Mouse (Mus musculus) kidney, embryonic 14.5 days (tissue): ENCODE results near the gene Vmn1r122. TPM values are rescaled to one million over a fixed set of nuclear protein-coding genes. Genes with fewer than 3 reads are reported as not detected.
"Not testable (repeated sequence)": the region's sequence is repeated elsewhere in the genome, so short reads cannot be mapped to it uniquely, and the experiment has no call there.

Source experiments
- ATAC-seq: fragments of 200-750 bp; cut with Nextera tagmentation; 2 replicates; pipeline ENCODE4 v1.8.0; 2017; ENCODE audit warnings: moderate number of reproducible peaks, mild to moderate bottlenecking, moderate TSS enrichment, moderate library complexity; ENCODE audit not compliant: low FRiP score, low TSS enrichment
- H3K27ac ChIP-seq: fragments of 300-500 bp; sonication (generic); 2 replicates; pipeline ENCODE4 v1.5.1; 2014; ENCODE audit warnings: low read depth, mild to moderate bottlenecking, low read length, moderate library complexity, mixed read lengths
- H3K27me3 ChIP-seq: fragments of 300-500 bp; sonication (generic); 2 replicates; pipeline ENCODE4 v1.6.1; 2014; ENCODE audit warnings: mild to moderate bottlenecking, low read length; ENCODE audit not compliant: control insufficient read depth, insufficient read depth
- H3K36me3 ChIP-seq: fragments of 300-500 bp; sonication (generic); 2 replicates; pipeline ENCODE4 v1.6.1; 2014; ENCODE audit warnings: low read length, mixed read lengths; ENCODE audit not compliant: control insufficient read depth, insufficient read depth
- H3K4me1 ChIP-seq: fragments of 300-500 bp; sonication (generic); 2 replicates; pipeline ENCODE4 v1.6.1; 2014; ENCODE audit warnings: low read length, mixed read lengths; ENCODE audit not compliant: control insufficient read depth, insufficient read depth
- H3K4me2 ChIP-seq: fragments of 300-500 bp; sonication (generic); replicated peaks from 2 replicates; pipeline ENCODE4 v1.6.1; 2014; ENCODE audit warnings: low read depth, mild to moderate bottlenecking, low read length
- H3K4me3 ChIP-seq: fragments of 300-500 bp; sonication (generic); 2 replicates; pipeline ENCODE4 v1.5.1; 2014; ENCODE audit warnings: mild to moderate bottlenecking, low read length
- H3K9ac ChIP-seq: fragments of 300-500 bp; sonication (generic); 2 replicates; pipeline ENCODE4 v1.6.1; 2014; ENCODE audit warnings: low read depth, mild to moderate bottlenecking, low read length, moderate library complexity
- H3K9me3 ChIP-seq: fragments of 300-500 bp; sonication (generic); 2 replicates; pipeline ENCODE4 v1.6.1; 2016; ENCODE audit warnings: low read length; ENCODE audit not compliant: control insufficient read depth
- WGBS: fragments of 180-500 bp; shearing (Covaris S2); extraction: QIAGEN DNeasy Blood & Tissue Kit; methylation state at CpG from one replicate; pipeline ENCODE4 v1.1.7; 2014; 5-methylcytosine and 5-hydroxymethylcytosine counted together
- polyA plus RNA-seq: library from polyadenylated mRNA; unstranded; fragments of >200 nt; fragmentation: Nextera tagmentation; extraction: Ambion mirVana; gene quantifications from 2 replicates; pipeline ENCODE4 v1.2.1, GENCODE M21; 2014

Gene Vmn1r122
- polyA plus RNA-seq, result not detected in 2 replicates

DNA sequence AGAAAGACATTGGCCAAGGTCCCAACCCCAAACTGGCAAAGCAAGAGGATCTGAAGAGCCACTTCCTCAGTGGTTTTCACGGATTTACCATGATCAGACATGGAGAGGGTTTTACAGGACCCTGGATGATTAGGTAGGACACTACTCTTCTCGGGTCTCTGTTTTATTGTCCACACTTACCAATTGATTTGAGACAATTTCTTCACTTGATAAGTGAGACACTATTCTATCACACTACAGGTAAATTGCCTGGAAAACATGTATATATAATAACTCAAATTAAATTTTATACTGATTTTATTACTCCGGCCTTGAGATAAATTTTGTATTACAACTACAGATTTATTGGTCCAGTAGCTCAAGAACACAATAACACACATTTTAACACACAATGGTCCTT is at the start of gene Vmn1r122:
Gene Vmn1r122, minus strand, starts transcription at position 101 of the 400 bp plus-strand sequence.
- H3K4me2 ChIP-seq, ATAC-seq, H3K9me3 ChIP-seq, H3K27ac ChIP-seq, H3K27me3 ChIP-seq, H3K4me1 ChIP-seq, H3K9ac ChIP-seq, H3K36me3 ChIP-seq, H3K4me3 ChIP-seq: not testable (repeated sequence)
- WGBS, result 64% methylated on average over 2 of the region's 3 CpGs

DNA sequence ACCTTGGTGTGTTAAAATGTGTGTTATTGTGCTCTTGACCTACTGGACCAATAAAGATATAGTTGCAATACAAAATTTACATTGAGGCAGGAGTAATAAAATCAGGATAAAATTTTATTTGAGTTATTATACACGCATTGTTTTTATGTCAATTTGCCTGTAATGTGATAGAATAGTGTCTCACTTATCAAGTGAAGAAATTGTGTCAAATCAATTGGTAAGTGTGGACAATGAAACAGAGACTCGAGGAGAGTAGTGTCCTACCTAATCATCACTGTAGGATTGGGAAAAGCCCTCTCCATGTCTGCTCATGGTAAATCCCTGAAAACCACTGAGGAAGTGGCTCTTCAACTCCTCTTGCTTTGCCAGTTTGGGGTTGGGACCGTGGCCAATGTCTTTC is 28.0 kb upstream of the Vmn1r122 start, which contains the start of gene Vmn1r123:
Gene Vmn1r123, plus strand, starts transcription at position 301 of the 400 bp plus-strand sequence.
- WGBS, result 43% methylated on average over 1 of the region's 3 CpGs
- H3K4me1 ChIP-seq, ATAC-seq: not testable (repeated sequence)

GRCm38 (mm10) chr7:21098413-21098812 is 35.5 kb downstream of the Vmn1r122 start, which contains the start of gene Vmn1r121:
Vmn1r121 (minus strand) TSS chr7:21098513.
- 79% methylated on average over 4 of the region's 5 CpGs for WGBS
- ATAC-seq, H3K27ac ChIP-seq: not testable (repeated sequence)

More for the DNA sequence above, 28.0 kb upstream of the Vmn1r122 start, which contains the start of gene Vmn1r123:
- not testable (repeated sequence) for H3K9ac ChIP-seq, H3K36me3 ChIP-seq, H3K27ac ChIP-seq, H3K4me3 ChIP-seq, H3K4me2 ChIP-seq, H3K27me3 ChIP-seq, H3K9me3 ChIP-seq

More at GRCm38 (mm10) chr7:21098413-21098812, 35.5 kb downstream of the Vmn1r122 start, which contains the start of gene Vmn1r121:
- H3K9me3 ChIP-seq, H3K36me3 ChIP-seq, H3K4me1 ChIP-seq, H3K4me2 ChIP-seq, H3K4me3 ChIP-seq, H3K27me3 ChIP-seq, H3K9ac ChIP-seq: not testable (repeated sequence)

Other genes with a start within 250 kb of the Vmn1r122 start
- not detected in 2 replicates for gene Vmn1r118, start 221.8 kb downstream of the Vmn1r122 start, polyA plus RNA-seq
- gene Vmn1r119, start 121.7 kb downstream of the Vmn1r122 start, polyA plus RNA-seq, result not detected in 2 replicates
- gene Vmn1r120, start 80.3 kb downstream of the Vmn1r122 start, polyA plus RNA-seq, result not detected in 2 replicates
- not detected in 2 replicates for gene Vmn1r121, start 35.6 kb downstream of the Vmn1r122 start, polyA plus RNA-seq
- not detected in 2 replicates for gene Vmn1r123, start 28.1 kb upstream of the Vmn1r122 start, polyA plus RNA-seq
- not detected in 2 replicates for gene Gm5157, start 56.3 kb upstream of the Vmn1r122 start, polyA plus RNA-seq
- gene Vmn1r124, start 126.5 kb upstream of the Vmn1r122 start, polyA plus RNA-seq, result not detected in 2 replicates
- not detected in 2 replicates for gene Vmn1r125, start 138.1 kb upstream of the Vmn1r122 start, polyA plus RNA-seq
- not detected in 2 replicates for gene Vmn1r126, start 167.3 kb upstream of the Vmn1r122 start, polyA plus RNA-seq
- not detected in 2 replicates for gene Vmn1r127, start 185.7 kb upstream of the Vmn1r122 start, polyA plus RNA-seq
- gene Vmn1r128, start 215.2 kb upstream of the Vmn1r122 start, polyA plus RNA-seq, result not detected in 2 replicates
- not detected in 2 replicates for gene Vmn1r129, start 227.2 kb upstream of the Vmn1r122 start, polyA plus RNA-seq